Mouse (Mus musculus): ENCODE results near the gene Gm30737.
"Not testable (repeated sequence)": the region's sequence is repeated elsewhere in the genome, so short reads cannot be mapped to it uniquely, and the experiment has no call there.

Gene Gm30737

DNA sequence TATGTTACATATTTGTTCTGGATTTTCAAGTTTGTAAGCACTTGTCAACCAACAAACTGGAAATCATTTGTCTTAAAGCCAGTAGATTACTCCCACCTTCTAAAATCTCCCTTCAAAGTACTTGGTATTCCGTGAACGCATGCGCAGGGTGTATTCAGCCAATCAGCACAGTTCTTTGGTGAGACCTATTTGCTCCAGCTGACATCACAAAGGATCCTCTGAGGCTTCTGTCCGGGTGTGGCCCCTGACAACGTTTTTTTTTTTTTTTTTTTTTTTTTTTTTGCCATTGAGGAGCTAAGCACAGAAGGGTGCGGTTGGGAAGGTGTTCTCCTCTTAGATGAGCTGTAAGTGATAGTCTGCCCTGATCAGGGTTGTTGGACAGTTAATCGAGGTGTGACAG lies at the start of gene Gm30737:
Gm30737 (plus strand) TSS at position 301 of the 400 bp plus-strand sequence.
- not testable (repeated sequence) for DNase-seq

Measured in right cerebral cortex, adult 18-20 months (tissue).